In genomic region chr2:71767019-71767610, GRCm38 (mm10) we compare ENCODE assay signal across 30 mouse cellular contexts. TPM values are rescaled to one million over a fixed set of nuclear protein-coding genes. Genes with fewer than 3 reads are reported as not detected.
DNase-seq lines count a peak whose midpoint lies in the region; ATAC-seq and TF ChIP-seq lines count a peak whose summit lies in the region.
"Had no signal": no experiment of that assay in that cellular context is flagged by ENCODE, and none has a peak within 500 bp of the region (broad histone marks: within the 10 kb centered on the region; RNA-seq: fewer than 3 reads in every experiment).

No protein-coding gene starts in this region.

- H3K4me3 ChIP-seq in heart, adult 2 months = no peak overlapping the region
- no peak overlapping the region for H3K4me3 ChIP-seq in lung, embryonic 16.5 days (ENCODE audit: low read length)
- no peak overlapping the region for H3K4me3 ChIP-seq in lung, postnatal 0 days (ENCODE audit: low read depth, low read length)
- H3K4me3 ChIP-seq: embryonic facial prominence, embryonic 10.5 days; embryonic facial prominence, embryonic 13.5 days; erythroblast, embryonic 14.5 days; forebrain, embryonic 12.5 days; forebrain, embryonic 15.5 days; heart, embryonic 12.5 days; heart, embryonic 15.5 days; hindbrain, embryonic 15.5 days had no signal

- WGBS in heart, adult 2 months = 65% methylated on average over 6 of the region's 6 CpGs
- 46% methylated on average over 6 of the region's 6 CpGs for WGBS in lung, embryonic 16.5 days
- 47% methylated on average over 6 of the region's 6 CpGs for WGBS in lung, postnatal 0 days

- no peaks in the 10 kb centered on the region for H3K79me2 ChIP-seq in heart, adult 2 months (replicated peaks; ENCODE audit: control insufficient read depth, insufficient read depth, low read length)

- peaks cover 15% of the 10 kb centered on the region for H3K4me1 ChIP-seq in heart, adult 2 months (ENCODE audit: control insufficient read depth, insufficient read depth, low read length)
- H3K4me1 ChIP-seq in lung, embryonic 16.5 days (replicated peaks; ENCODE audit: control insufficient read depth, insufficient read depth, low read length) = peaks cover 20% of the 10 kb centered on the region
- no peaks in the 10 kb centered on the region for H3K4me1 ChIP-seq in lung, postnatal 0 days (ENCODE audit: insufficient read depth, low read depth, low read length)
- H3K4me1 ChIP-seq: forebrain, embryonic 12.5 days; forebrain, embryonic 15.5 days; hindbrain, embryonic 15.5 days had no signal

- no peaks in the 10 kb centered on the region; the same call in none of the 2 replicates for H3K36me3 ChIP-seq in heart, adult 2 months (ENCODE audit: control insufficient read depth, insufficient read depth, low read length)
- no peaks in the 10 kb centered on the region for H3K36me3 ChIP-seq in lung, embryonic 16.5 days (ENCODE audit: control insufficient read depth, insufficient read depth, low read length)
- H3K36me3 ChIP-seq in lung, postnatal 0 days (ENCODE audit: insufficient read depth, low read length) = no peaks in the 10 kb centered on the region
- H3K36me3 ChIP-seq: embryonic facial prominence, embryonic 10.5 days; embryonic facial prominence, embryonic 13.5 days; forebrain, embryonic 12.5 days; forebrain, embryonic 15.5 days; G1E; heart, embryonic 12.5 days; heart, embryonic 15.5 days; hindbrain, embryonic 15.5 days had no signal

- H3K9ac ChIP-seq in heart, adult 2 months (ENCODE audit: low read depth, low read length) = no peak overlapping the region
- no peak overlapping the region for H3K9ac ChIP-seq in lung, embryonic 16.5 days (ENCODE audit: low read length)
- no peak overlapping the region for H3K9ac ChIP-seq in lung, postnatal 0 days (replicated peaks; ENCODE audit: low read depth)
- H3K9ac ChIP-seq: embryonic facial prominence, embryonic 13.5 days; forebrain, embryonic 12.5 days; forebrain, embryonic 15.5 days; heart, embryonic 12.5 days; heart, embryonic 15.5 days; hindbrain, embryonic 15.5 days had no signal

- no peak for TF ChIP-seq CTCF in heart, adult 2 months (IDR thresholded peaks at IDR 0.05)
- no peak for TF ChIP-seq CTCF in lung, postnatal 0 days (IDR thresholded peaks at IDR 0.05)

- ATAC-seq in lung, embryonic 16.5 days (ENCODE audit: low read depth) = no peak
- ATAC-seq in lung, postnatal 0 days = no peak
- ATAC-seq in megakaryocyte, adult 5-6 weeks (ENCODE audit: poor library complexity, severe bottlenecking) = peak; percentile 50
- ATAC-seq: activated CD4-positive, CD25-positive, alpha-beta regulatory T cell, adult 4 months; forebrain, embryonic 15.5 days; intestine, postnatal 0 days had no signal

- H3K9me3 ChIP-seq in lung, embryonic 16.5 days (ENCODE audit: control insufficient read depth, low read length) = no peaks in the 10 kb centered on the region
- H3K9me3 ChIP-seq in lung, postnatal 0 days (ENCODE audit: low read length) = no peaks in the 10 kb centered on the region
- H3K9me3 ChIP-seq: embryonic facial prominence, embryonic 10.5 days; embryonic facial prominence, embryonic 13.5 days; forebrain, embryonic 12.5 days; forebrain, embryonic 15.5 days; G1E; heart, embryonic 12.5 days; heart, embryonic 15.5 days; hindbrain, embryonic 15.5 days had no signal

- intact Hi-C loops in heart, adult 2 months (cut with DNase I) = loop anchor here (5.0 kb wide), 1 partner anchor 95 kb away; no protein-coding TSS in a partner anchor
- intact Hi-C loops in heart, postnatal 36 days (cut with DNase I) = no loop called here

- TF ChIP-seq EP300 in heart, adult 2 months (IDR thresholded peaks at IDR 0.05; ENCODE audit: insufficient read depth, low read depth, low read length) = no peak
- no peak for TF ChIP-seq EP300 in lung, postnatal 0 days (IDR thresholded peaks at IDR 0.05)

- no peak overlapping the region for H3K4me2 ChIP-seq in lung, embryonic 16.5 days (ENCODE audit: low read depth, low read length)
- H3K4me2 ChIP-seq in lung, postnatal 0 days (replicated peaks; ENCODE audit: low read depth, low read length) = no peak overlapping the region
- H3K4me2 ChIP-seq: embryonic facial prominence, embryonic 13.5 days; forebrain, embryonic 12.5 days; forebrain, embryonic 15.5 days; heart, embryonic 12.5 days; heart, embryonic 15.5 days; hindbrain, embryonic 15.5 days had no signal

- H3K27ac ChIP-seq in heart, adult 2 months = peak overlapping the region; percentile 82; the same call in 1 of the 2 replicates
- H3K27ac ChIP-seq in lung, embryonic 16.5 days (ENCODE audit: low read length) = peak overlapping the region; percentile 46; the same call in 1 of the 2 replicates
- H3K27ac ChIP-seq in lung, postnatal 0 days (ENCODE audit: low read length) = no peak overlapping the region
- H3K27ac ChIP-seq: embryonic facial prominence, embryonic 10.5 days; embryonic facial prominence, embryonic 13.5 days; forebrain, embryonic 12.5 days; forebrain, embryonic 15.5 days; heart, embryonic 15.5 days; hindbrain, embryonic 15.5 days had no signal

- DNase-seq in cerebellum, postnatal 10 days = peak; percentile 14 to 23
- no peak for DNase-seq in cerebellum, postnatal 25 days
- no peak for DNase-seq in heart, adult 2 months
- DNase-seq in heart, postnatal 36 days = no peak
- no peak for DNase-seq in lung, postnatal 0 days (ENCODE audit: low spot score)
- DNase-seq in thymus, postnatal 4 days = no peak
- DNase-seq: adrenal gland, adult 8-10 months; adrenal gland, postnatal 25 days; B cell, adult 2 months; cerebellum, adult 18-20 months; cerebellum, adult 9-10 months; cerebellum, postnatal 36 days; embryo, embryonic 11 days; gastrocnemius, postnatal 25 days; heart, postnatal 10 days; heart, postnatal 4 days had no signal

- TF ChIP-seq POLR2A in heart, adult 2 months (IDR thresholded peaks at IDR 0.05; ENCODE audit: insufficient read depth, low read depth, low read length) = no peak

- no peaks in the 10 kb centered on the region for H3K27me3 ChIP-seq in heart, adult 2 months (ENCODE audit: control insufficient read depth, insufficient read depth, low read length)
- no peaks in the 10 kb centered on the region for H3K27me3 ChIP-seq in lung, embryonic 16.5 days (ENCODE audit: control insufficient read depth, insufficient read depth, low read depth, low read length)
- H3K27me3 ChIP-seq in lung, postnatal 0 days (replicated peaks; ENCODE audit: insufficient read depth, low read length) = no peaks in the 10 kb centered on the region
- H3K27me3 ChIP-seq: CH12.LX; embryonic facial prominence, embryonic 13.5 days; forebrain, embryonic 12.5 days; forebrain, embryonic 15.5 days; heart, embryonic 12.5 days; heart, embryonic 15.5 days; hindbrain, embryonic 15.5 days had no signal

RNA-seq across cellular contexts. Expression of gene Itga6, which starts 21.7 kb away (rescaled TPM):
- total RNA-seq in heart, adult 2 months (2021) = 10 to 100 TPM; 45.3 to 65.8 TPM
- polyA plus RNA-seq in heart, adult 2 months (2012; rRNA removed) = 31.8 and 58.9 TPM in 2 replicates
- 10 to 100 TPM; 44.4 to 61.9 TPM for total RNA-seq in heart, postnatal 36 days (2021)
- 62.9 and 79.0 TPM in 2 replicates for polyA plus RNA-seq in lung, embryonic 16.5 days (2015; fragmentation: Nextera tagmentation; extraction: Ambion mirVana)
- 78.2 and 79.1 TPM in 2 replicates for polyA plus RNA-seq in lung, postnatal 0 days (2015; fragmentation: Nextera tagmentation; extraction: Ambion mirVana)
- 16.0 and 17.4 TPM in 2 replicates for total RNA-seq in megakaryocyte, adult 5-6 weeks (2015)
- total RNA-seq in megakaryocyte, adult 5-6 weeks (2017) = 15.3 and 16.5 TPM in 2 replicates

Comparison
In these comparisons a context has a peak if more than half of its experiments do, and no peak if none do; other contexts are left out.
1. DNase-seq: peak in cerebellum, postnatal 10 days (2 of 2); none in cerebellum, postnatal 25 days (0 of 2), heart, adult 2 months (0 of 2), heart, postnatal 36 days (0 of 2), lung, postnatal 0 days (single experiment) and thymus, postnatal 4 days (single experiment).